Mouse (Mus musculus) hindbrain, postnatal 0 days (tissue): Measurements from ENCODE around the gene Adamts12. TPM values are rescaled to one million over a fixed set of nuclear protein-coding genes. Genes with fewer than 3 reads are reported as not detected.

Source experiments
- ATAC-seq: fragments of 200-750 bp; cut with Nextera tagmentation; 2 replicates; pipeline ENCODE4 v1.8.0; 2017; ENCODE audit warnings: mild to moderate bottlenecking, moderate TSS enrichment, moderate library complexity
- DNase-seq: peaks from one replicate; pipeline ENCODE4 v3.0.0-alpha.2; 2015; ENCODE audit warnings: low spot score
- H3K27ac ChIP-seq: fragments of 300-500 bp; sonication (generic); 2 replicates; pipeline ENCODE4 v1.5.1; 2014; ENCODE audit warnings: mild to moderate bottlenecking
- H3K27me3 ChIP-seq: fragments of 300-500 bp; sonication (generic); 2 replicates; pipeline ENCODE4 v1.6.1; 2014; ENCODE audit warnings: low read length, mixed read lengths; ENCODE audit not compliant: insufficient read depth
- H3K36me3 ChIP-seq: fragments of 300-500 bp; sonication (generic); 2 replicates; pipeline ENCODE4 v1.6.1; 2014; ENCODE audit warnings: low read length, mixed read lengths; ENCODE audit not compliant: insufficient read depth
- H3K4me1 ChIP-seq: fragments of 300-500 bp; sonication (generic); 2 replicates; pipeline ENCODE4 v1.6.1; 2014; ENCODE audit warnings: antibody characterized with exemption, low read length, mixed read lengths; ENCODE audit not compliant: insufficient read depth
- H3K4me2 ChIP-seq: fragments of 300-500 bp; sonication (generic); 2 replicates; pipeline ENCODE4 v1.6.1; 2014; ENCODE audit warnings: low read depth, mild to moderate bottlenecking, low read length, moderate library complexity, mixed read lengths
- H3K4me3 ChIP-seq: fragments of 300-500 bp; sonication (generic); 2 replicates; pipeline ENCODE4 v1.5.1; 2014; ENCODE audit warnings: low read length
- H3K9ac ChIP-seq: fragments of 300-500 bp; sonication (generic); replicated peaks from 2 replicates; pipeline ENCODE4 v1.6.1; 2014; ENCODE audit warnings: mild to moderate bottlenecking, low read length, moderate library complexity, mixed read lengths
- H3K9me3 ChIP-seq: fragments of 300-500 bp; sonication (generic); 2 replicates; pipeline ENCODE4 v1.6.1; 2016; ENCODE audit warnings: low read length, mixed read lengths
- CTCF ChIP-seq: IDR thresholded peaks from 2 replicates; pipeline ENCODE4 v1.5.1; 2016; ENCODE audit warnings: antibody characterized with exemption, control low read depth, low read depth
- WGBS: fragments of 180-500 bp; shearing (Covaris S2); extraction: QIAGEN DNeasy Blood & Tissue Kit; methylation state at CpG from one replicate; pipeline ENCODE4 v1.1.7; 2014; 5-methylcytosine and 5-hydroxymethylcytosine counted together
- polyA plus RNA-seq: library from polyadenylated mRNA; unstranded; fragments of >200 nt; fragmentation: Nextera tagmentation; extraction: Ambion mirVana; gene quantifications from 2 replicates; pipeline ENCODE4 v1.2.1, GENCODE M21; 2015
- total RNA-seq: library from RNA; depleted of rRNA; stranded (reverse); fragments of >200 nt; gene quantifications from 2 replicates; pipeline ENCODE4 v1.2.3, GENCODE M21; 2014

The Adamts12 gene
- total and polyA plus RNA-seq, 2 experiments from 2014 or later, result 1.3 to 7.9 TPM

GRCm38 (mm10) chr15:11320481-11320880, 255.9 kb downstream of the Adamts12 start:
- Histone ChIP-seq H3K9me3 (0 out of 2 replicates have a peak, but pooled peaks cover 3% of the 10 kb centered on the region), H3K9ac (no peak overlapping the region), H3K27me3 (no peaks in the 10 kb centered on the region), H3K4me3 (no peak overlapping the region), H3K4me2 (no peak overlapping the region), H3K4me1 (no peaks in the 10 kb centered on the region), H3K36me3 (no peaks in the 10 kb centered on the region), H3K27ac (no peak overlapping the region)
- 32% methylated on average over 8 of the region's 8 CpGs for WGBS
- TF ChIP-seq CTCF, result peak; percentile 81
- DNase-seq (peak; percentile 68), ATAC-seq (peak; percentile 71; the same call in 1 of the 2 replicates)

- no peak overlapping the region for H3K27ac ChIP-seq
- ATAC-seq, result peak; percentile 94
- 50% methylated on average over 7 of the region's 7 CpGs for WGBS
- no peak overlapping the region for H3K4me2 ChIP-seq
- H3K27me3 ChIP-seq, result no peaks in the 10 kb centered on the region
- no peaks in the 10 kb centered on the region for H3K4me1 ChIP-seq
- no peak overlapping the region for H3K4me3 ChIP-seq
- DNase-seq, result peak; percentile 64
- H3K9me3 ChIP-seq, result no peaks in the 10 kb centered on the region
- H3K36me3 ChIP-seq, result no peaks in the 10 kb centered on the region
- no peak for TF ChIP-seq CTCF
- no peak overlapping the region for H3K9ac ChIP-seq
Observed at GRCm38 (mm10) chr15:11339467-11340180, 275.0 kb downstream of the Adamts12 start.

GRCm38 (mm10) chr15:11355865-11356264, 291.3 kb downstream of the Adamts12 start:
- no peaks in the 10 kb centered on the region for H3K9me3 ChIP-seq
- DNase-seq, result peak; percentile 23
- 0 out of 2 replicates have a peak, but pooled peaks have one; percentile 27 for ATAC-seq

GRCm38 (mm10) chr15:11357501-11357900, 292.9 kb downstream of the Adamts12 start:
- DNase-seq (no peak), ATAC-seq (no peak)
- H3K9me3 ChIP-seq, result no peaks in the 10 kb centered on the region
- no peak overlapping the region for H3K27ac ChIP-seq
- no peak overlapping the region for H3K4me3 ChIP-seq
- H3K36me3 ChIP-seq, result no peaks in the 10 kb centered on the region
- no peak for TF ChIP-seq CTCF
- WGBS, result 94% methylated on average over 2 of the region's 2 CpGs
- H3K4me2 ChIP-seq, result no peak overlapping the region
- H3K9ac ChIP-seq, result no peak overlapping the region
- no peaks in the 10 kb centered on the region for H3K4me1 ChIP-seq
- no peaks in the 10 kb centered on the region for H3K27me3 ChIP-seq

More at GRCm38 (mm10) chr15:11355865-11356264, 291.3 kb downstream of the Adamts12 start:
- 49% methylated on average over 3 of the region's 3 CpGs for WGBS
- Histone ChIP-seq H3K4me1 (no peaks in the 10 kb centered on the region), H3K36me3 (no peaks in the 10 kb centered on the region), H3K4me2 (no peak overlapping the region), H3K4me3 (no peak overlapping the region), H3K27me3 (no peaks in the 10 kb centered on the region), H3K27ac (no peak overlapping the region), H3K9ac (no peak overlapping the region)
- TF ChIP-seq CTCF, result no peak

GRCm38 (mm10) chr15:11360888-11361287, 296.3 kb downstream of the Adamts12 start:
- ATAC-seq, result no peak

GRCm38 (mm10) chr15:11361824-11362223, 297.2 kb downstream of the Adamts12 start:
- no peak for ATAC-seq
- no peak for DNase-seq
- no peaks in the 10 kb centered on the region for H3K9me3 ChIP-seq
- H3K9ac ChIP-seq, result no peak overlapping the region
- no peak overlapping the region for H3K4me3 ChIP-seq
- no peak overlapping the region for H3K27ac ChIP-seq
- no peaks in the 10 kb centered on the region for H3K27me3 ChIP-seq
- no peak for TF ChIP-seq CTCF
- no peak overlapping the region for H3K4me2 ChIP-seq
- H3K36me3 ChIP-seq, result no peaks in the 10 kb centered on the region
- WGBS, result 88% methylated on average over 5 of the region's 5 CpGs
- no peaks in the 10 kb centered on the region for H3K4me1 ChIP-seq

More at GRCm38 (mm10) chr15:11360888-11361287, 296.3 kb downstream of the Adamts12 start:
- Histone ChIP-seq H3K4me3 (no peak overlapping the region), H3K27me3 (no peaks in the 10 kb centered on the region), H3K9ac (no peak overlapping the region), H3K27ac (no peak overlapping the region), H3K36me3 (no peaks in the 10 kb centered on the region), H3K9me3 (no peaks in the 10 kb centered on the region), H3K4me1 (no peaks in the 10 kb centered on the region), H3K4me2 (no peak overlapping the region)
- DNase-seq, result no peak
- WGBS, result 93% methylated on average over 1 of the region's 1 CpGs
- TF ChIP-seq CTCF, result no peak

GRCm38 (mm10) chr15:11364112-11364511, 299.5 kb downstream of the Adamts12 start:
- peak; percentile 74 for ATAC-seq
- Histone ChIP-seq H3K9me3 (no peaks in the 10 kb centered on the region), H3K4me3 (no peak overlapping the region), H3K36me3 (no peaks in the 10 kb centered on the region), H3K4me2 (no peak overlapping the region), H3K9ac (no peak overlapping the region), H3K27ac (no peak overlapping the region), H3K27me3 (no peaks in the 10 kb centered on the region), H3K4me1 (no peaks in the 10 kb centered on the region)
- WGBS, result 17% methylated on average over 2 of the region's 2 CpGs
- DNase-seq, result peak; percentile 42
- TF ChIP-seq CTCF, result no peak
